Mouse (Mus musculus): ENCODE data around the gene Hist1h2bg. TPM values are rescaled to one million over a fixed set of nuclear protein-coding genes. Genes with fewer than 3 reads are reported as not detected.
A peak's percentile ranks its signal among the peaks of the same experiment; 100 is the strongest.
"Not testable (repeated sequence)": the region's sequence is repeated elsewhere in the genome, so short reads cannot be mapped to it uniquely, and the experiment has no call there.

Hist1h2bg gene
- polyA plus RNA-seq, 1 experiment from 2014 or later: 8.6 TPM

DNA sequence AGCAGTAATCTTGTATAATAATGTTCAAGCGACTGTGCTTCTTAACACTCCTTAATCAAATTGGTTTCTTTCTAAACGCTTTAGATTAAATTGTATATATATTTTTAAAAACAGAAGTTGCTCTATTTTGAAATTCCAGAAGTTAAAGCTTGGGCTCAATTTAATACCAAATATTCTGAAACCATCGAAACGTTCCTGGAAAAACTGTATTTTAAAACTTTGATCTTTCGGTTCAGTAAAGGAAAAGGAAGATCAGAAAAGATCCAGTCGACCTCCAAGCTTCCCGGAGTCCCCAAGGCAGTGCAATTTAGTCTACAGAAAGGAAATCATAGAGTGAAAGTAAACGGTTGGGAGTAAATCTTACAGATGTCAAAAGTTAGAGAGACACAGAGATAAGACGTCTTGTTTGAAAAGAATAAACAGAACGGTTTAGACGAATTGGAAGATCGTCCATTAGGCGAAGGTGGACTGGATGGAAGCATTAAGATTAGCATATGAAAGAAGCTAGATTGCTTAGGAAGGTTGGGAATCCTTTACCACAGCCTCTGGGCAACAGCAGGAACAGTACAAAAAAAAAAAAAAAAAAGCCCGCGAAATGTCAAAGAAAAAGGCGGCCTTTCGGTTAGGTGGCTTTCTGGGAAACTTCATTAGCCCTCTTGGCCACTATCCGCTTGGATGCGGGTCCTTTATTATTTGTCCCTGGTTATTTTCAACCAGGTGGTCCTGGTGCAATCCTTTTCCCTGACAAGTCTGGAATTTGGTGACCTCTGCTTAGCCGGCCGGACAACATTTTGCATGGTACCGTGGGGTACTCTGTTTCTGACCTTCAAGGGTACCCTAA lies 15.1 kb downstream of the Hist1h2bg start:
- peak overlapping the region; percentile 57 for H3K9ac ChIP-seq (replicated peaks; ENCODE audit: low read length)
- H3K36me3 ChIP-seq (replicated peaks; ENCODE audit: control insufficient read depth, insufficient read depth, low read depth, low read length): no peaks in the 10 kb centered on the region
- H3K4me3 ChIP-seq (ENCODE audit: low read depth, low read length): peak overlapping the region; percentile 21
- no peaks in the 10 kb centered on the region for H3K27me3 ChIP-seq (ENCODE audit: control insufficient read depth, insufficient read depth, low read length)
- peak overlapping the region; percentile 93 for H3K27ac ChIP-seq (replicated peaks; ENCODE audit: low read depth, low read length)
- H3K4me2 ChIP-seq (ENCODE audit: low read depth, low read length): peak overlapping the region; percentile 41
- DNase-seq (ENCODE audit: low spot score) (peak; percentile 55), ATAC-seq (replicated peaks; ENCODE audit: insufficient number of reproducible peaks, low FRiP score, low TSS enrichment, low read depth) (no peak)
- H3K4me1 ChIP-seq (ENCODE audit: control insufficient read depth, insufficient read depth, low read length): no peaks in the 10 kb centered on the region; the same call in 1 of the 2 replicates
- 2% methylated on average over 22 of the region's 22 CpGs for WGBS
- no peaks in the 10 kb centered on the region for H3K9me3 ChIP-seq (replicated peaks; ENCODE audit: control insufficient read depth, low read length)

GRCm38 (mm10) chr13:23586940-23587225 lies 15.7 kb downstream of the Hist1h2bg start:
- H3K4me3 ChIP-seq (ENCODE audit: low read depth, low read length): peak overlapping the region; percentile 21
- no peaks in the 10 kb centered on the region for H3K36me3 ChIP-seq (replicated peaks; ENCODE audit: control insufficient read depth, insufficient read depth, low read depth, low read length)
- no peak for DNase-seq (ENCODE audit: low spot score)
- no peaks in the 10 kb centered on the region; the same call in 1 of the 2 replicates for H3K4me1 ChIP-seq (ENCODE audit: control insufficient read depth, insufficient read depth, low read length)
- H3K9me3 ChIP-seq (replicated peaks; ENCODE audit: control insufficient read depth, low read length): no peaks in the 10 kb centered on the region
- 6% methylated on average over 1 of the region's 1 CpGs for WGBS
- peak overlapping the region; percentile 41 for H3K4me2 ChIP-seq (ENCODE audit: low read depth, low read length)
- peak overlapping the region; percentile 57 for H3K9ac ChIP-seq (replicated peaks; ENCODE audit: low read length)
- no peak for ATAC-seq (replicated peaks; ENCODE audit: insufficient number of reproducible peaks, low FRiP score, low TSS enrichment, low read depth)
- no peaks in the 10 kb centered on the region for H3K27me3 ChIP-seq (ENCODE audit: control insufficient read depth, insufficient read depth, low read length)
- peak overlapping the region; percentile 93 for H3K27ac ChIP-seq (replicated peaks; ENCODE audit: low read depth, low read length)

DNA sequence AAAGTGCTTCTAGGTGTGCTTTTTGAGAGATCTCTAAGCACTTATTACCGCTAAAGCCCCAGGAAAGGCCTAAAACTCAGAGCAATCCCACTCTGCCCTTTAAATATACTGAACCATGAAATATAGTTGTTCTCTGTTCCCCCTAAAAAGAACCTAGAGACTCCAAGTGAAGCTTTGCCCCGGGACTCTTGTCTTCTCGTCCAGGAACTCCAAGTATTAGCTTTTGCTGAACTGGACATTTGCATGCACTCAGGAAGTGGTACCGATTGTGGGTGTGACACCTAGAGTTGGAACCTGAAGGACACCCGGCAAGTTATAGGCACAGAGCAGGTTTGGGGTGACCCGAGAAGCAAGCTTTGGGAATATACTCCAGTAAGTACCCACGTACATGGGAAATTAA lies 20.0 kb downstream of the Hist1h2bg start:
- WGBS: 93% methylated on average over 7 of the region's 7 CpGs
- Histone ChIP-seq H3K9me3 (replicated peaks; ENCODE audit: control insufficient read depth, low read length) (no peaks in the 10 kb centered on the region), H3K4me2 (ENCODE audit: low read depth, low read length) (no peak overlapping the region), H3K9ac (replicated peaks; ENCODE audit: low read length) (no peak overlapping the region), H3K4me1 (ENCODE audit: control insufficient read depth, insufficient read depth, low read length) (no peaks in the 10 kb centered on the region; the same call in 1 of the 2 replicates), H3K27me3 (ENCODE audit: control insufficient read depth, insufficient read depth, low read length) (no peaks in the 10 kb centered on the region), H3K36me3 (replicated peaks; ENCODE audit: control insufficient read depth, insufficient read depth, low read depth, low read length) (no peaks in the 10 kb centered on the region), H3K27ac (replicated peaks; ENCODE audit: low read depth, low read length) (no peak overlapping the region), H3K4me3 (ENCODE audit: low read depth, low read length) (no peak overlapping the region)
- no peak for ATAC-seq (replicated peaks; ENCODE audit: insufficient number of reproducible peaks, low FRiP score, low TSS enrichment, low read depth)
- DNase-seq (ENCODE audit: low spot score): no peak

DNA sequence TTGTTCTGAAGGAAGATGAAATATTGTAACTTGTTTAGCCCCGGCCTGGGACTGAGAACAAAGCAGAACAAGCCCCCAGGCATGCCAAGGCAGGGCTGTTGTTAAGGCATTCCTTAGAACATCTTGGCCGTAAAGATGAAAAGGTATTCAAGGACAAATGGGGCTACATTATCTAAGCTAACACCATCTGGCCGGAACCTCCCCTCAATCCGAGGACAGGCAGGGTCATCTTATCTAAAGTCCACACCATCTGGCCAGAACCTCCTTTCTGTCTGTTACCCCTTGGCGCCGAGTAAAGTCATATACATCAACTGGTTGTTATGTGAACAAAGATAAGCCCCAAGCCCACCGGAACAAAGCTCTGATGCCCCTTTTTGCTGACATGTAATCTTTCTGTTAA lies 20.7 kb downstream of the Hist1h2bg start:
- H3K36me3 ChIP-seq (replicated peaks; ENCODE audit: control insufficient read depth, insufficient read depth, low read depth, low read length); H3K4me2 ChIP-seq (ENCODE audit: low read depth, low read length); H3K4me3 ChIP-seq (ENCODE audit: low read depth, low read length); H3K27me3 ChIP-seq (ENCODE audit: control insufficient read depth, insufficient read depth, low read length); H3K9ac ChIP-seq (replicated peaks; ENCODE audit: low read length); ATAC-seq (replicated peaks; ENCODE audit: insufficient number of reproducible peaks, low FRiP score, low TSS enrichment, low read depth); H3K9me3 ChIP-seq (replicated peaks; ENCODE audit: control insufficient read depth, low read length); DNase-seq (ENCODE audit: low spot score); H3K27ac ChIP-seq (replicated peaks; ENCODE audit: low read depth, low read length); H3K4me1 ChIP-seq (ENCODE audit: control insufficient read depth, insufficient read depth, low read length): not testable (repeated sequence)
- 79% methylated on average over 7 of the region's 7 CpGs for WGBS

DNA sequence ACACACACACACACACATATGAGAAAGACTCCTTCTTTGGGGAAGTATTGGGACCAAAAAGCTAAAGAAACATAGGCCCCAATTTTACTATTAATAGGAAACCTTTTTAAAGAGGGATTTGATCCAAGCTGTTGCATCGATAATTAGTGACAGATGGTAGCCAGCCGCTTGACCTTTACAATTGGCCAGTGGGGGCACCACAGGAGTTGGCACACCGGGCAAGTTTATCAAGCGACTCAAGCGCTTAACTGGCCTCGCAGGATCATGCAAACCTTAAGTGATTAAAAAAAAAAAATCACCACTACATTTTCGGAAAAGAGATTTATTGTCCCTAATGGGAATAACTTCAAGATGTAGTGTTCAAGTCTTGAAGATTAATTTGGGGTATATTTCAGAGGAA lies 21.4 kb downstream of the Hist1h2bg start:
- Histone ChIP-seq H3K27ac (replicated peaks; ENCODE audit: low read depth, low read length) (no peak overlapping the region), H3K36me3 (replicated peaks; ENCODE audit: control insufficient read depth, insufficient read depth, low read depth, low read length) (no peaks in the 10 kb centered on the region), H3K9ac (replicated peaks; ENCODE audit: low read length) (no peak overlapping the region), H3K4me1 (ENCODE audit: control insufficient read depth, insufficient read depth, low read length) (no peaks in the 10 kb centered on the region), H3K9me3 (replicated peaks; ENCODE audit: control insufficient read depth, low read length) (no peaks in the 10 kb centered on the region), H3K4me2 (ENCODE audit: low read depth, low read length) (no peak overlapping the region), H3K27me3 (ENCODE audit: control insufficient read depth, insufficient read depth, low read length) (no peaks in the 10 kb centered on the region), H3K4me3 (ENCODE audit: low read depth, low read length) (no peak overlapping the region)
- DNase-seq (ENCODE audit: low spot score) (peak; percentile 15), ATAC-seq (replicated peaks; ENCODE audit: insufficient number of reproducible peaks, low FRiP score, low TSS enrichment, low read depth) (no peak)
- WGBS: 72% methylated on average over 7 of the region's 7 CpGs

- Histone ChIP-seq H3K9ac (replicated peaks; ENCODE audit: low read length) (no peak overlapping the region), H3K4me3 (ENCODE audit: low read depth, low read length) (no peak overlapping the region), H3K4me2 (ENCODE audit: low read depth, low read length) (no peak overlapping the region), H3K9me3 (replicated peaks; ENCODE audit: control insufficient read depth, low read length) (no peaks in the 10 kb centered on the region), H3K27ac (replicated peaks; ENCODE audit: low read depth, low read length) (0 out of 2 replicates have a peak overlapping the region, but pooled peaks have one; percentile 16), H3K4me1 (ENCODE audit: control insufficient read depth, insufficient read depth, low read length) (no peaks in the 10 kb centered on the region), H3K36me3 (replicated peaks; ENCODE audit: control insufficient read depth, insufficient read depth, low read depth, low read length) (no peaks in the 10 kb centered on the region), H3K27me3 (ENCODE audit: control insufficient read depth, insufficient read depth, low read length) (no peaks in the 10 kb centered on the region)
- DNase-seq (ENCODE audit: low spot score) (peak; percentile 12), ATAC-seq (replicated peaks; ENCODE audit: insufficient number of reproducible peaks, low FRiP score, low TSS enrichment, low read depth) (no peak)
- WGBS: 63% methylated on average over 5 of the region's 5 CpGs
These were observed 22.0 kb downstream of the Hist1h2bg start for GRCm38 (mm10) chr13:23593051-23593770.

DNA sequence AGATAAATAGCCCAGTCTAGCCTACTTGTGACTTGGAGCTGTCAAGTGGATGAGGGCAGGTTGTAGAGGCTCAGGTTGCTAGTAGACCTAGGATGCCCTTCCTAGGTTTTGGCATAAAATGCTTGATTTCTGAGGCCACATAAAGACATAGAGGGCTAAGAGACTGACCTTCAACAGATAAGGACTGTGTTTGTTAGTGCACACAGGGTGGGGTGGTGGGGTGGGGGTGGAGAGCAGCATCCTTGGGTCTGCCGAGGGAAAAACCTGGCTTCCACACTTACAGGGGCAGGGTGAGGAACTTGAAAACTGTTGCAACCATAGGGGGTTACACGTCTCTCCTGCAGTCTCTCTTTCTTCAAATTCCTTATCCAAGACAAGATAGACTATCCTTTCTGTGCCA lies 24.0 kb downstream of the Hist1h2bg start:
- Histone ChIP-seq H3K9me3 (replicated peaks; ENCODE audit: control insufficient read depth, low read length) (no peaks in the 10 kb centered on the region), H3K4me3 (ENCODE audit: low read depth, low read length) (no peak overlapping the region), H3K9ac (replicated peaks; ENCODE audit: low read length) (no peak overlapping the region), H3K27ac (replicated peaks; ENCODE audit: low read depth, low read length) (no peak overlapping the region), H3K27me3 (ENCODE audit: control insufficient read depth, insufficient read depth, low read length) (no peaks in the 10 kb centered on the region), H3K4me1 (ENCODE audit: control insufficient read depth, insufficient read depth, low read length) (no peaks in the 10 kb centered on the region), H3K4me2 (ENCODE audit: low read depth, low read length) (no peak overlapping the region), H3K36me3 (replicated peaks; ENCODE audit: control insufficient read depth, insufficient read depth, low read depth, low read length) (no peaks in the 10 kb centered on the region)
- WGBS: 75% methylated on average over 2 of the region's 2 CpGs
- ATAC-seq (replicated peaks; ENCODE audit: insufficient number of reproducible peaks, low FRiP score, low TSS enrichment, low read depth): no peak
- DNase-seq (ENCODE audit: low spot score): no peak

Measured in embryonic facial prominence, embryonic 11.5 days (tissue).